Mouse (Mus musculus) erythroblast, embryonic 14.5 days (primary cell): ENCODE measurements around the gene Olfr97. TPM values are rescaled to one million over a fixed set of nuclear protein-coding genes. Genes with fewer than 3 reads are reported as not detected.

Experiments
- H3K27me3 ChIP-seq: 2 replicates; pipeline ENCODE4 v1.6.1; 2012; ENCODE audit warnings: inconsistent platforms; ENCODE audit not compliant: control insufficient read depth
- H3K36me3 ChIP-seq: 2 replicates; pipeline ENCODE4 v1.6.1; 2012; ENCODE audit warnings: mild to moderate bottlenecking, inconsistent platforms; ENCODE audit not compliant: control insufficient read depth
- H3K4me1 ChIP-seq: 2 replicates; pipeline ENCODE4 v1.6.1; 2012; ENCODE audit warnings: inconsistent platforms; ENCODE audit not compliant: control insufficient read depth
- H3K4me3 ChIP-seq: replicated peaks from 2 replicates; pipeline ENCODE3; 2012; ENCODE audit warnings: moderate library complexity, mild to moderate bottlenecking, inconsistent platforms
- H3K9me3 ChIP-seq: 2 replicates; pipeline ENCODE4 v1.6.1; 2012; ENCODE audit warnings: low read length, inconsistent platforms, mixed read lengths; ENCODE audit not compliant: control insufficient read depth
- GATA1 ChIP-seq: IDR thresholded peaks from 2 replicates; pipeline ENCODE4 v1.6.1; 2012; ENCODE audit warnings: low read length, inconsistent platforms, mixed read lengths
- TAL1 ChIP-seq: IDR thresholded peaks from 3 replicates; pipeline ENCODE4 v1.6.1; 2012; ENCODE audit warnings: low read length, inconsistent platforms, mixed read lengths
- polyA plus RNA-seq: library from polyadenylated mRNA; stranded (reverse); fragments of >175 nt; gene quantifications from 2 replicates; pipeline ENCODE4 v1.2.3, GENCODE M21; 2012

The Olfr97 gene
- polyA plus RNA-seq, 1 experiment: not detected

GRCm38 (mm10) chr17:37246715-37247114 is 9.6 kb upstream of the Olfr97 start:
- Histone ChIP-seq H3K4me3 (no peak overlapping the region), H3K9me3 (no peaks in the 10 kb centered on the region), H3K27me3 (no peaks in the 10 kb centered on the region), H3K4me1 (no peaks in the 10 kb centered on the region), H3K36me3 (no peaks in the 10 kb centered on the region)
- TF ChIP-seq GATA1: no peak
- TF ChIP-seq TAL1: no peak

DNA sequence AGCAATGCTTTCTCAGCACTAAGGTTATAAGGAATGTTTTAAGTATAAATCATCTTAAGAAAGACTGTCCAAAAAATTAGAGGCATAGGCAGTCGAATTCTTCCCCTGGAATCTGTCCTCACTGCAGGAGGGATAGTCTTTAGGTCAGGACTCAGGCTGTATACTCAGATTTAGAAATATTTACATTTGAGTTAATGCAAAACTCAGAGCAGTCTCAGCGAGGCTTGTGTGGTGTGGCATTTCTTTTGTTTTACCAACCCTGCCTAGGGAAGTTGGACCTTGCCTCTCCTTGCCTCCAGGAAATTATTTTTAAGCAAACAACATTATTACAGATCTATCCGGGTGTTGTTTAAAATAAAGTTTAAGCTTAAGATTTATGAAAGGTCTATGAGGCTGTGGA is 5.1 kb upstream of the Olfr97 start:
- TF ChIP-seq GATA1 (no peak), TAL1 (no peak)
- no peaks in the 10 kb centered on the region for H3K4me1 ChIP-seq
- H3K27me3 ChIP-seq: no peaks in the 10 kb centered on the region
- no peak overlapping the region for H3K4me3 ChIP-seq
- H3K36me3 ChIP-seq: no peaks in the 10 kb centered on the region
- peaks cover 11% of the 10 kb centered on the region for H3K9me3 ChIP-seq

GRCm38 (mm10) chr17:37221879-37222278 is 15.3 kb downstream of the Olfr97 start:
- Histone ChIP-seq H3K9me3 (no peaks in the 10 kb centered on the region), H3K36me3 (no peaks in the 10 kb centered on the region)
- TF ChIP-seq TAL1 (no peak), GATA1 (no peak)

DNA sequence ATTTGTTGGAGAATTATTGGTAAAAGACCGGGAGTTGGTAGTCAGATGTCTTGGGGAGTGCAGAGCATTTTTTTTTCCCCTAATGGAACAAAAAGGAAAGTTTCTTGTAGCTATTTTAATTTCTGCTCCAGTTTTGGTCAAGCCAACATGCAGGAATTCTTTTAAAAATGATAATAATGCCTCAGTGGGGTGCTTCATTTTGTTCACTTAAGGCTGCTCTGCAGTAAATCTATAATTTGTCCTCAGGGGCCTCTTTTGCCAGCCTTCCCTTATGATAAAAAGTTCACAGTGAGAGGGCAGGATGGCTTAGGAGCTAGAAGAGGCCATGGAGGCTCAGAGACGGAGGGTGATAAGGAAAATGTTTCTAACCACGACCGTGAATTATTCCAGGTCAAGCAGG is 17.3 kb downstream of the Olfr97 start, which contains the start of gene Olfr96:
Gene Olfr96 (plus strand): TSS at position 301 of the 400 bp plus-strand sequence.
- no peaks in the 10 kb centered on the region; the same call in 1 of the 2 replicates for H3K9me3 ChIP-seq
- H3K4me3 ChIP-seq: no peak within 1 kb of the TSS
- H3K36me3 ChIP-seq: no peaks in the 10 kb centered on the region
- H3K27me3 ChIP-seq: no peaks in the 10 kb centered on the region
- H3K4me1 ChIP-seq: no peaks in the 10 kb centered on the region
- TF ChIP-seq TAL1: no peak
- TF ChIP-seq GATA1: no peak

More at GRCm38 (mm10) chr17:37221879-37222278, 15.3 kb downstream of the Olfr97 start:
- no peaks in the 10 kb centered on the region for H3K27me3 ChIP-seq
- no peak overlapping the region for H3K4me3 ChIP-seq
- no peaks in the 10 kb centered on the region for H3K4me1 ChIP-seq

- Histone ChIP-seq H3K4me1 (no peaks in the 10 kb centered on the region), H3K4me3 (no peak overlapping the region), H3K9me3 (no peaks in the 10 kb centered on the region; the same call in 1 of the 2 replicates), H3K36me3 (no peaks in the 10 kb centered on the region), H3K27me3 (no peaks in the 10 kb centered on the region)
- TF ChIP-seq TAL1 (no peak), GATA1 (no peak)
These were observed 18.6 kb downstream of the Olfr97 start for GRCm38 (mm10) chr17:37218486-37218885.

- Histone ChIP-seq H3K4me1 (no peaks in the 10 kb centered on the region), H3K4me3 (no peak within 1 kb of the TSS), H3K36me3 (no peaks in the 10 kb centered on the region), H3K27me3 (peaks cover 14% of the 10 kb centered on the region), H3K9me3 (no peaks in the 10 kb centered on the region; the same call in 1 of the 2 replicates)
- no peak for TF ChIP-seq GATA1
- no peak for TF ChIP-seq TAL1
These were observed 24.1 kb downstream of the Olfr97 start, which contains the start of gene Olfr95 for GRCm38 (mm10) chr17:37213018-37213417. Gene Olfr95, minus strand, starts transcription at chr17:37213118.

GRCm38 (mm10) chr17:37210884-37211768 is 26.0 kb downstream of the Olfr97 start:
- H3K9me3 ChIP-seq: no peaks in the 10 kb centered on the region
- H3K4me3 ChIP-seq: no peak overlapping the region
- TF ChIP-seq TAL1: no peak
- TF ChIP-seq GATA1: no peak
- H3K36me3 ChIP-seq: no peaks in the 10 kb centered on the region
- peaks cover 14% of the 10 kb centered on the region for H3K27me3 ChIP-seq
- no peaks in the 10 kb centered on the region for H3K4me1 ChIP-seq

GRCm38 (mm10) chr17:37203917-37204236 is 33.3 kb downstream of the Olfr97 start:
- H3K9me3 ChIP-seq: no peaks in the 10 kb centered on the region
- H3K4me1 ChIP-seq: no peaks in the 10 kb centered on the region
- H3K4me3 ChIP-seq: no peak overlapping the region
- TF ChIP-seq GATA1 (no peak), TAL1 (no peak)
- H3K36me3 ChIP-seq: no peaks in the 10 kb centered on the region
- no peaks in the 10 kb centered on the region for H3K27me3 ChIP-seq

DNA sequence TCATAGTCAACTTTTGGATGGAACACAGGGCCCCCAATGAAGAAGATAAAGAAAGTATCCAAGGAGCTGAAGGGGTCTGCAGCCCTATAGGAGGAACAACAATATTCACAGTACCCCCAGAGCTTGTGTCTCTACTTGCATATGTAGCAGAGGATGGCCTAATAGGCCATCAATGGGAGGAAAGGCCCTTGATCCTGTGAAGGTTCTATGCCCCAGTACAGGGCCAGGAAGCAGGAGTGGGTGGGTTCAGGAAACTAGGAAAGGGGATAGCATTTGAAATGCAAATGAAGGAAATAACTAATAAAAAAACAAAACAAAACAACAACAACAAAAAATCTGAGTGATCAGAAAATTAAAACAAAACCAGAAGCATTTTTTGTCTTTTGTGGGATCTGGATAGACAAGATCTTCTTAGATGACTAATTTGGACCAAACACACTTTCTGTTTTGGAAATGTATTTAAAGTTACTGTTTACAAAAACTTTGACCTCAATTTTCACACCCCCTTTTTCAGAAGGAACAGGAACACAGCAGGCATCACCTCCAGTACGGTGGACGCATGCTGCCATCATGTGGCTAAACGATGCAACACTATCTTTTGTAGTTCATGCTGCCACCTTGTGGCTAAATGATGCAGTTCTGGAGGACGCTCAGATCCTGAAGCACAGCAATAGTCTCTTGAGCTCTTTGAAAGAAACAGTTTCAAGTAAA is 33.8 kb downstream of the Olfr97 start:
- no peaks in the 10 kb centered on the region for H3K4me1 ChIP-seq

More for the DNA sequence above, 33.8 kb downstream of the Olfr97 start:
- H3K4me3 ChIP-seq: no peak overlapping the region
- TF ChIP-seq GATA1 (no peak), TAL1 (no peak)
- no peaks in the 10 kb centered on the region for H3K36me3 ChIP-seq
- H3K27me3 ChIP-seq: peaks cover under 1% of the 10 kb centered on the region; the same call in 1 of the 2 replicates
- H3K9me3 ChIP-seq: no peaks in the 10 kb centered on the region
